Mouse (Mus musculus) limb, embryonic 12.5 days (tissue): ENCODE data around the gene Ptpra. TPM values are rescaled to one million over a fixed set of nuclear protein-coding genes. Genes with fewer than 3 reads are reported as not detected.
"Not testable (repeated sequence)": the region's sequence is repeated elsewhere in the genome, so short reads cannot be mapped to it uniquely, and the experiment has no call there.

Source experiments
- ATAC-seq: fragments of 200-750 bp; cut with Nextera tagmentation; 2 replicates; pipeline ENCODE4 v1.8.0; 2017; ENCODE audit warnings: low read depth, moderate TSS enrichment; ENCODE audit not compliant: insufficient number of reproducible peaks, insufficient read depth, low FRiP score, low TSS enrichment
- H3K27ac ChIP-seq: fragments of 300-500 bp; sonication (generic); 2 replicates; pipeline ENCODE4 v1.5.1; 2016; ENCODE audit warnings: mild to moderate bottlenecking, moderate library complexity
- H3K27me3 ChIP-seq: fragments of 300-500 bp; sonication (generic); 2 replicates; pipeline ENCODE4 v1.6.1; 2016; ENCODE audit warnings: mild to moderate bottlenecking, moderate library complexity
- H3K36me3 ChIP-seq: fragments of 300-500 bp; sonication (generic); 2 replicates; pipeline ENCODE4 v1.6.1; 2016; ENCODE audit warnings: mild to moderate bottlenecking, moderate library complexity
- H3K4me1 ChIP-seq: fragments of 300-500 bp; sonication (generic); replicated peaks from 2 replicates; pipeline ENCODE4 v1.6.1; 2016
- H3K4me2 ChIP-seq: fragments of 300-500 bp; sonication (generic); 2 replicates; pipeline ENCODE4 v1.6.1; 2016; ENCODE audit warnings: mild to moderate bottlenecking, moderate library complexity
- H3K4me3 ChIP-seq: fragments of 300-500 bp; sonication (generic); replicated peaks from 2 replicates; pipeline ENCODE4 v1.5.1; 2016; ENCODE audit warnings: mild to moderate bottlenecking
- H3K9ac ChIP-seq: fragments of 300-500 bp; sonication (generic); replicated peaks from 2 replicates; pipeline ENCODE4 v1.6.1; 2016; ENCODE audit warnings: mild to moderate bottlenecking, moderate library complexity
- H3K9me3 ChIP-seq: fragments of 300-500 bp; sonication (generic); 2 replicates; pipeline ENCODE4 v1.6.1; 2016; ENCODE audit warnings: mild to moderate bottlenecking, moderate library complexity
- WGBS: fragments of 180-500 bp; shearing (Covaris S2); methylation state at CpG from one replicate; pipeline ENCODE4 v1.1.7; 2016; 5-methylcytosine and 5-hydroxymethylcytosine counted together
- polyA plus RNA-seq: library from polyadenylated mRNA; unstranded; fragments of >200 nt; fragmentation: Nextera tagmentation; extraction: Ambion mirVana; gene quantifications from 2 replicates; pipeline ENCODE4 v1.2.1, GENCODE M21; 2016

Ptpra gene
- polyA plus RNA-seq, 1 experiment from 2014 or later, result 108 TPM

DNA sequence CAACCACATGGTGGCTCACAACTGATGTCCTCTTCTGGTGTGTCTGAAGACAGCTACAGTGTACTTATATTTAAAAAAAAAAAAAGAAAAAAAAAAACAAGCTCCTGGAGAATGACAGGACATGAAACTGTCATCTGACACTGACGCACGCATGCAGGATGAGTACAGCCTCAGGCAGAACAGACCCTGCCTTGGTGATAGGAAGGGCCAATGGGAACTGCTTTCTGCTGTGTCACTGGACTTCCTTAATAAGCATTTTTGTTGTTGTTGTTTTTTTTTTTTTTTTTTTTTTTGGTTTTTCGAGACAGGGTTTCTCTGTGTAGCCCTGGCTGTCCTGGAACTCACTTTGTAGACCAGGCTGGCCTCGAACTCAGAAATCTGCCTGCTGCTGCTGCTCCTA lies 75.4 kb downstream of the Ptpra start:
- ATAC-seq, H3K27ac ChIP-seq, H3K27me3 ChIP-seq, H3K9me3 ChIP-seq, H3K4me1 ChIP-seq, H3K9ac ChIP-seq, H3K4me3 ChIP-seq, H3K4me2 ChIP-seq: not testable (repeated sequence)
- H3K36me3 ChIP-seq, result peaks cover 78% of the 10 kb centered on the region
- 87% methylated on average over 4 of the region's 4 CpGs for WGBS

DNA sequence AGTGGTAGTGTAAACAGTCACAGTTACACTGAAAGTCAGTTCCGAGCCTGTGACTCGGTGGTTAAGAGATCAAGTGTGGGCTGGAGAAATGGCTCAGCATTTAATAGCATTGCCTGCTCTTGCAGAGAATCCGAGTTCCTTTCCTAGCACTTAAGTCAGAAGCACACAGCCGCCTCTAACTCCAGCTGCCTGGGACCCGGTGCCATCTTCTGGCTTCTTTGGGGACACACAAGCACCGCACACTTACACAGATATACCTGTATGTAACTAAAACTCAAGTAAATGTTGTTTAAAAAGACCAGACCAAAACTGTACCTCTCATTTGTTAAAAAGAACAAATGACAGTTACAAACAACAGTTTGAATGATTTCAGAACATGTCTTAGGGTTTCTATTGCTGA lies 78.4 kb downstream of the Ptpra start:
- Histone ChIP-seq H3K9ac (no peak overlapping the region), H3K4me3 (no peak overlapping the region), H3K4me2 (no peak overlapping the region), H3K27ac (no peak overlapping the region), H3K36me3 (peaks cover 75% of the 10 kb centered on the region), H3K4me1 (no peaks in the 10 kb centered on the region), H3K9me3 (no peaks in the 10 kb centered on the region), H3K27me3 (no peaks in the 10 kb centered on the region)
- 82% methylated on average over 6 of the region's 6 CpGs for WGBS
- ATAC-seq, result no peak

- Histone ChIP-seq H3K27ac (no peak overlapping the region), H3K4me2 (no peak overlapping the region), H3K9me3 (no peaks in the 10 kb centered on the region), H3K27me3 (no peaks in the 10 kb centered on the region), H3K4me1 (no peaks in the 10 kb centered on the region), H3K9ac (no peak overlapping the region), H3K4me3 (no peak overlapping the region), H3K36me3 (peaks cover 76% of the 10 kb centered on the region)
- 82% methylated on average over 2 of the region's 2 CpGs for WGBS
- ATAC-seq, result no peak
Measured at GRCm38 (mm10) chr2:130529290-130529689, 79.2 kb downstream of the Ptpra start.

DNA sequence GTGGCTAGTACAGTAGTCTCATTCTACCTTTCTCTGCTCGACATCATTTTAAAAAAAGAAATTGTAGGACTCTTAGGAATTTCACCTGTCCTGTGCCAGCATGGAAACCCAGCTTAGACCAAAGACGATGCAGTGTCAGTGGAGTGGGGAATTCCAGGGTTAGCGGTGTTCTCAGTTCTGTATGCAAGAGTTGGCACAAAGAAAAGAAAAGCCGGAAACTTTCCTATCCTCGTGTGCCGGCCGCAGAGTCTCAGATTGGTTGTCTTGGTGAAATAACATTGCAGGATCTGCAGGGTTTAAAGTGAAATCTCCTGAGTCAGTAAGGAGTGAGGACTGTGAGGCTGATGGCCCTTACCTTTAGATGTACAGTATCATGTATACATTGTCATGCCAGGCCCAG lies 79.8 kb downstream of the Ptpra start:
- H3K9me3 ChIP-seq, result no peaks in the 10 kb centered on the region
- no peaks in the 10 kb centered on the region for H3K27me3 ChIP-seq
- no peak overlapping the region for H3K4me3 ChIP-seq
- peaks cover 76% of the 10 kb centered on the region for H3K36me3 ChIP-seq
- ATAC-seq, result no peak
- H3K9ac ChIP-seq, result no peak overlapping the region
- no peaks in the 10 kb centered on the region for H3K4me1 ChIP-seq
- no peak overlapping the region for H3K27ac ChIP-seq
- no peak overlapping the region for H3K4me2 ChIP-seq
- 94% methylated on average over 7 of the region's 7 CpGs for WGBS

- no peak overlapping the region for H3K27ac ChIP-seq
- peaks cover 71% of the 10 kb centered on the region for H3K36me3 ChIP-seq
- no peaks in the 10 kb centered on the region for H3K4me1 ChIP-seq
- H3K4me3 ChIP-seq, result no peak overlapping the region
- H3K9me3 ChIP-seq, result no peaks in the 10 kb centered on the region
- 86% methylated on average over 2 of the region's 2 CpGs for WGBS
- no peak overlapping the region for H3K9ac ChIP-seq
- ATAC-seq, result no peak
- no peak overlapping the region for H3K4me2 ChIP-seq
- no peaks in the 10 kb centered on the region for H3K27me3 ChIP-seq
Measured at GRCm38 (mm10) chr2:130532201-130532600, 82.1 kb downstream of the Ptpra start.

GRCm38 (mm10) chr2:130535017-130535416 lies 84.9 kb downstream of the Ptpra start:
- 90% methylated on average over 6 of the region's 6 CpGs for WGBS
- Histone ChIP-seq H3K9me3 (no peaks in the 10 kb centered on the region), H3K36me3 (peaks cover 83% of the 10 kb centered on the region), H3K27me3 (no peaks in the 10 kb centered on the region), H3K27ac (no peak overlapping the region), H3K4me3 (no peak overlapping the region), H3K9ac (no peak overlapping the region), H3K4me1 (no peaks in the 10 kb centered on the region), H3K4me2 (no peak overlapping the region)
- ATAC-seq, result no peak

GRCm38 (mm10) chr2:130536890-130537289 lies 86.8 kb downstream of the Ptpra start:
- Histone ChIP-seq H3K36me3 (peaks cover 89% of the 10 kb centered on the region), H3K4me2 (no peak overlapping the region), H3K9ac (no peak overlapping the region), H3K9me3 (no peaks in the 10 kb centered on the region), H3K4me3 (no peak overlapping the region), H3K27me3 (no peaks in the 10 kb centered on the region), H3K27ac (no peak overlapping the region), H3K4me1 (no peaks in the 10 kb centered on the region)
- WGBS, result 72% methylated on average over 3 of the region's 3 CpGs
- ATAC-seq, result no peak

GRCm38 (mm10) chr2:130538876-130539546 lies 88.9 kb downstream of the Ptpra start:
- H3K36me3 ChIP-seq, result peaks cover 89% of the 10 kb centered on the region
- no peak for ATAC-seq

DNA sequence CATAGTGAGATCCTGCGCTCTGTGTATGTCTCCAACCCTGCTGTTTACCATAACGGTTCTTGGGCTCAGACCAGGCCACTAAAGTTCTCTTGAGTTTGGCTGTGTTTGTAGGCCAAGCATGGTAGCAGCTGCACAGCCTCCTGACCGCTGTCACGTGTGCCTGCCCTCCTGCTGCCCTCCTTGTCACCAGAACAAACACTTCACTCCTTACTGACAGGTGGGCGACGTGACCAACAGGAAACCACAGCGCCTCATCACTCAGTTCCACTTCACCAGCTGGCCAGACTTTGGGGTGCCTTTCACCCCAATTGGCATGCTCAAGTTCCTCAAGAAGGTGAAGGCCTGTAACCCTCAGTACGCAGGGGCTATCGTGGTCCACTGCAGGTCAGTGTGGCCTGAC lies 90.2 kb downstream of the Ptpra start:
- Histone ChIP-seq H3K4me3 (no peak overlapping the region), H3K36me3 (peaks cover 89% of the 10 kb centered on the region), H3K27me3 (no peaks in the 10 kb centered on the region), H3K9me3 (no peaks in the 10 kb centered on the region), H3K4me2 (no peak overlapping the region), H3K4me1 (no peaks in the 10 kb centered on the region), H3K9ac (no peak overlapping the region), H3K27ac (no peak overlapping the region)
- WGBS, result 90% methylated on average over 9 of the region's 9 CpGs
- ATAC-seq, result no peak

More at GRCm38 (mm10) chr2:130538876-130539546, 88.9 kb downstream of the Ptpra start:
- no peaks in the 10 kb centered on the region for H3K27me3 ChIP-seq
- H3K4me1 ChIP-seq, result no peaks in the 10 kb centered on the region
- H3K4me2 ChIP-seq, result no peak overlapping the region
- no peak overlapping the region for H3K9ac ChIP-seq
- no peak overlapping the region for H3K27ac ChIP-seq
- no peak overlapping the region for H3K4me3 ChIP-seq
- H3K9me3 ChIP-seq, result no peaks in the 10 kb centered on the region
- 90% methylated on average over 8 of the region's 8 CpGs for WGBS

DNA sequence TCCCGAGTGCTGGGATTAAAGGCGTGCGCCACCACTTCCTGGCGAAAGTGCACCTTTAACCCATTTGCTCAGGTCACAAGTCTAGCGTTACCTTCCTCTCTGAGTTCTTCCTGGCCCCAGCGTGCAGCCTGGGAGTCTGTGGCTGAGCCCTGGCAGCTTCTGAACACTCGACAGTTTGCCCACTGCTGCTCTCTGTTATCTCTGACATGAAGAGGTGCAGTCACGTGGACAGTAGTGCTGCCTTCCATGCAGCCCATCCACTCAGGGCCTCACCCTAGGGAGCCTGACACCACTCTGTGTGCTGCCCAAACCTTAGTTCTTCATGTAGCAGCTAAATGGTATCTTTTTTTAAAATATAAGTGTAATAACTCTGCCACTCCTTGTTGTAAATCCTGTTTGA lies 96.9 kb downstream of the Ptpra start:
- 91% methylated on average over 8 of the region's 8 CpGs for WGBS
- Histone ChIP-seq H3K4me3 (no peak overlapping the region), H3K9me3 (no peaks in the 10 kb centered on the region), H3K9ac (no peak overlapping the region), H3K36me3 (peaks cover 100% of the 10 kb centered on the region), H3K4me2 (no peak overlapping the region), H3K27me3 (no peaks in the 10 kb centered on the region), H3K4me1 (no peaks in the 10 kb centered on the region), H3K27ac (no peak overlapping the region)
- ATAC-seq, result no peak

- H3K36me3 ChIP-seq, result peaks cover 86% of the 10 kb centered on the region
Measured at GRCm38 (mm10) chr2:130554841-130555240, 104.8 kb downstream of the Ptpra start.

GRCm38 (mm10) chr2:130556292-130556691 lies 106.2 kb downstream of the Ptpra start:
- 89% methylated on average over 1 of the region's 1 CpGs for WGBS
- Histone ChIP-seq H3K27ac (no peak overlapping the region), H3K4me1 (no peaks in the 10 kb centered on the region), H3K4me3 (no peak overlapping the region), H3K9ac (no peak overlapping the region), H3K36me3 (peaks cover 71% of the 10 kb centered on the region), H3K27me3 (no peaks in the 10 kb centered on the region), H3K9me3 (no peaks in the 10 kb centered on the region), H3K4me2 (no peak overlapping the region)
- ATAC-seq, result no peak

More at GRCm38 (mm10) chr2:130554841-130555240, 104.8 kb downstream of the Ptpra start:
- 86% methylated on average over 7 of the region's 7 CpGs for WGBS
- H3K9ac ChIP-seq, result no peak overlapping the region
- H3K4me1 ChIP-seq, result no peaks in the 10 kb centered on the region
- no peak overlapping the region for H3K4me3 ChIP-seq
- H3K27me3 ChIP-seq, result no peaks in the 10 kb centered on the region
- H3K4me2 ChIP-seq, result no peak overlapping the region
- ATAC-seq, result no peak
- no peak overlapping the region for H3K27ac ChIP-seq
- no peaks in the 10 kb centered on the region for H3K9me3 ChIP-seq
